In the genomic region with DNA sequence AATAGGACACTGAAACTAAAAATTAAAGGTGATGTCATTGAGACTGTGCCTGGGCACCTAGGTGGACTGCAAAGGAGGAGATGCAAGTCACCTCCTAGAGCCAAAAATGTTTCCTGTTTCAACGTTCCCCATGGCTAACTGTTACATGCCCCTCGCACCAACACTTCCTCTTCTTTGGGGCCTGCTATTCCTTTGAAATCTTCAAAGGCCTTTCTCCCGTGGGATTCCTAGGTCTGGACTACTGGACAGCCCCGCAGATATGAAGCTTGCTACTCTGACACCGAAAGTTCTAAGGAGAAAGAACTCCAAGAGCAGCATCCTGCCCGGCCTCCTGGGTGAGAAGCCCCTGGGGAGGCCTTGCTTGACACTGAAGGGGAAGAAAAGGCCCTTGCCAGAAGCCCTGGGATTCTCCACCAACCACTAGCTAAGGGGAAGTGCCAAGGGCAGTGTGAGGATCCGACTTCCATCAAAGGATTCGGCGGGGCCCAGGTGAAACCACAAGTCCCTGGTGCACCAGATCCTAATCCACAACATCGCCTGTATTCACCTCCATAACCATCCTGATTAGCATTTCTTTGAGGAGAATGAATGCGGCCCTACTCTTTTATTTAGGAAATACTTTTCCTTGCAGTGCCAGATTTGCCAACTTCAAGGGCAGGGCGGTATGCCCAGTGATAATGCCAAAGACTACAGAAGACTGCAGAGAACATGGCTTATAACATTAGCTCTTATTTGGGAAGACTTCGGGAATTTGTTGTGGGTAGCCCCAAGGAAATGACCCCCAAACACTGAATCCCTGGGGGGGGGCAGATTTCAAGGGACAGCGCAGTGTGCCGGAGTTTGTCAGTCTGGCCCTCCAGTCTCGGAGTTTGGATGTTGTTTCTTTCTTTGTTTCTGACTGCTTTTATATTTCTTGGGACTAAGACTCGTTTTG, we compare ENCODE assay signal across 8 mouse cellular contexts. TPM values are rescaled to one million over a fixed set of nuclear protein-coding genes. Genes with fewer than 3 reads are reported as not detected.
DNase-seq lines count a peak whose midpoint lies in the region; ATAC-seq and TF ChIP-seq lines count a peak whose summit lies in the region.

No protein-coding gene starts in this region.

- peak overlapping the region; percentile 99 for H3K4me2 ChIP-seq in kidney, postnatal 0 days (ENCODE audit: low read length)
- peak overlapping the region; percentile 94 for H3K4me2 ChIP-seq in heart, embryonic 13.5 days
- H3K4me2 ChIP-seq in liver, embryonic 15.5 days, result peak overlapping the region; percentile 73

- no peak for ATAC-seq in kidney, postnatal 0 days (replicated peaks; ENCODE audit: low FRiP score, low read depth)
- ATAC-seq in heart, embryonic 13.5 days (ENCODE audit: extremely low read depth, insufficient number of reproducible peaks, low FRiP score, low TSS enrichment), result no peak
- no peak for ATAC-seq in liver, embryonic 15.5 days (ENCODE audit: insufficient read depth)

- H3K27ac ChIP-seq in kidney, postnatal 0 days, result no peak overlapping the region
- peak overlapping the region; percentile 86 for H3K27ac ChIP-seq in bone marrow macrophage, adult 2 months (ENCODE audit: insufficient read depth, low read depth, low read length)
- no peak overlapping the region for H3K27ac ChIP-seq in heart, embryonic 13.5 days (replicated peaks)
- no peak overlapping the region; the same call in 1 of the 2 replicates for H3K27ac ChIP-seq in liver, embryonic 15.5 days (replicated peaks)
- no peak overlapping the region; the same call in 1 of the 2 replicates for H3K27ac ChIP-seq in olfactory bulb, adult 2 months (ENCODE audit: insufficient read depth, low read depth, low read length)

- 33% methylated on average over 17 of the region's 17 CpGs for WGBS in kidney, postnatal 0 days
- WGBS in heart, embryonic 13.5 days, result 30% methylated on average over 17 of the region's 17 CpGs
- WGBS in liver, embryonic 15.5 days (ENCODE audit: insufficient replicate concordance), result 23% methylated on average over 17 of the region's 17 CpGs
- 32% methylated on average over 17 of the region's 17 CpGs for whole genome bisulfite sequencing in olfactory bulb, adult 2 months

- TF ChIP-seq POLR2A in bone marrow macrophage, adult 2 months (IDR thresholded peaks at IDR 0.05; ENCODE audit: borderline replicate concordance, low read depth, low read length), result no peak
- no peak for TF ChIP-seq POLR2A in olfactory bulb, adult 2 months (IDR thresholded peaks at IDR 0.05; ENCODE audit: insufficient read depth, low read depth, low read length)

- peaks cover 25% of the 10 kb centered on the region for H3K4me1 ChIP-seq in kidney, postnatal 0 days (replicated peaks; ENCODE audit: insufficient read depth, low read length)
- peaks cover 45% of the 10 kb centered on the region for H3K4me1 ChIP-seq in bone marrow macrophage, adult 2 months (ENCODE audit: control insufficient read depth, insufficient read depth, low read length)
- peaks cover 34% of the 10 kb centered on the region for H3K4me1 ChIP-seq in heart, embryonic 13.5 days
- H3K4me1 ChIP-seq in liver, embryonic 15.5 days (replicated peaks), result peaks cover 35% of the 10 kb centered on the region
- H3K4me1 ChIP-seq in olfactory bulb, adult 2 months (ENCODE audit: control insufficient read depth, insufficient read depth, low read length), result peaks cover 30% of the 10 kb centered on the region

- no peaks in the 10 kb centered on the region for H3K9me3 ChIP-seq in kidney, postnatal 0 days (replicated peaks; ENCODE audit: low read length)
- no peaks in the 10 kb centered on the region for H3K9me3 ChIP-seq in heart, embryonic 13.5 days
- no peaks in the 10 kb centered on the region for H3K9me3 ChIP-seq in liver, embryonic 15.5 days (replicated peaks)

- H3K36me3 ChIP-seq in kidney, postnatal 0 days (ENCODE audit: insufficient read depth, low read length), result no peaks in the 10 kb centered on the region
- H3K36me3 ChIP-seq in heart, embryonic 13.5 days, result no peaks in the 10 kb centered on the region
- H3K36me3 ChIP-seq in liver, embryonic 15.5 days (replicated peaks), result no peaks in the 10 kb centered on the region

- no peak overlapping the region; the same call in 1 of the 2 replicates for H3K9ac ChIP-seq in kidney, postnatal 0 days (ENCODE audit: low read depth, low read length)
- peak overlapping the region; percentile 91 for H3K9ac ChIP-seq in heart, embryonic 13.5 days
- H3K9ac ChIP-seq in liver, embryonic 15.5 days, result no peak overlapping the region

- H3K4me3 ChIP-seq in kidney, postnatal 0 days (replicated peaks; ENCODE audit: low read depth, low read length), result peak overlapping the region; percentile 78
- H3K4me3 ChIP-seq in bone marrow macrophage, adult 2 months (ENCODE audit: insufficient read depth, low read length), result peak overlapping the region; percentile 90
- H3K4me3 ChIP-seq in heart, embryonic 13.5 days, result peak overlapping the region; percentile 79
- H3K4me3 ChIP-seq in liver, embryonic 15.5 days (replicated peaks), result peak overlapping the region; percentile 57
- H3K4me3 ChIP-seq in olfactory bulb, adult 2 months (ENCODE audit: insufficient read depth, low read depth, low read length), result peak overlapping the region; percentile 81

- H3K27me3 ChIP-seq in kidney, postnatal 0 days (ENCODE audit: insufficient read depth, low read length), result no peaks in the 10 kb centered on the region
- H3K27me3 ChIP-seq in heart, embryonic 13.5 days (replicated peaks), result no peaks in the 10 kb centered on the region
- peaks cover 60% of the 10 kb centered on the region for H3K27me3 ChIP-seq in liver, embryonic 15.5 days

- no peak for TF ChIP-seq CTCF in kidney, postnatal 0 days (IDR thresholded peaks at IDR 0.05; ENCODE audit: low read depth)
- TF ChIP-seq CTCF in bone marrow macrophage, adult 2 months (IDR thresholded peaks at IDR 0.05; ENCODE audit: low read depth, low read length), result no peak
- no peak for TF ChIP-seq CTCF in olfactory bulb, adult 2 months (IDR thresholded peaks at IDR 0.05; ENCODE audit: insufficient read depth, low read depth, low read length)

- DNase-seq in kidney, postnatal 0 days (ENCODE audit: low spot score), result no peak
- no peak for DNase-seq in kidney, postnatal 25 days
- DNase-seq in thymus, postnatal 4 days, result no peak
- no peak for DNase-seq in testis, postnatal 14 days (ENCODE audit: low spot score)

RNA-seq across cellular contexts. Expression of a gene that starts 1.3 kb away (rescaled TPM):
- 30.0 and 34.6 TPM in 2 replicates for polyA plus RNA-seq in kidney, postnatal 0 days (2015; fragmentation: Nextera tagmentation; extraction: Ambion mirVana)
- polyA plus RNA-seq in bone marrow macrophage, adult 2 months (2012; ENCODE audit: insufficient read depth, insufficient read length, missing spikeins), result 122 and 128 TPM in 2 replicates
- polyA plus RNA-seq in heart, embryonic 13.5 days (2015; fragmentation: Nextera tagmentation; extraction: Ambion mirVana), result 23.9 and 27.8 TPM in 2 replicates
- polyA plus RNA-seq in liver, embryonic 15.5 days (2015; fragmentation: Nextera tagmentation; extraction: Ambion mirVana), result 6.1 and 6.3 TPM in 2 replicates
- polyA plus RNA-seq in olfactory bulb, adult 2 months (2012; ENCODE audit: insufficient read depth, insufficient read length, low replicate concordance, missing spikeins), result not detected in 2 replicates

RNA-seq across cellular contexts. Expression of a gene that starts 11.1 kb away (rescaled TPM):
- 32.5 and 35.0 TPM in 2 replicates for polyA plus RNA-seq in kidney, postnatal 0 days (2015; fragmentation: Nextera tagmentation; extraction: Ambion mirVana)
- 58.9 and 64.0 TPM in 2 replicates for polyA plus RNA-seq in bone marrow macrophage, adult 2 months (2012; ENCODE audit: insufficient read depth, insufficient read length, missing spikeins)
- polyA plus RNA-seq in heart, embryonic 13.5 days (2015; fragmentation: Nextera tagmentation; extraction: Ambion mirVana), result 28.1 and 28.7 TPM in 2 replicates
- polyA plus RNA-seq in liver, embryonic 15.5 days (2015; fragmentation: Nextera tagmentation; extraction: Ambion mirVana), result 9.5 and 10.7 TPM in 2 replicates
- polyA plus RNA-seq in olfactory bulb, adult 2 months (2012; ENCODE audit: insufficient read depth, insufficient read length, low replicate concordance, missing spikeins), result not detected in 2 replicates
